Mouse (Mus musculus): ENCODE results near the gene Dusp13. TPM values are rescaled to one million over a fixed set of nuclear protein-coding genes. Genes with fewer than 3 reads are reported as not detected.

The Dusp13 gene
- total RNA-seq, 1 experiment from 2014 or later, result not detected

GRCm38 (mm10) chr14:21747436-21748141 lies 3.4 kb downstream of the Dusp13 start:
- DNase-seq, result no peak

GRCm38 (mm10) chr14:21746846-21747245 lies 4.1 kb downstream of the Dusp13 start:
- no peak for DNase-seq

- DNase-seq, result no peak
Measured at GRCm38 (mm10) chr14:21746251-21746650, 4.7 kb downstream of the Dusp13 start.

GRCm38 (mm10) chr14:21745149-21745548 lies 5.8 kb downstream of the Dusp13 start:
- no peak for DNase-seq

GRCm38 (mm10) chr14:21744169-21744568 lies 6.8 kb downstream of the Dusp13 start:
- no peak for DNase-seq

GRCm38 (mm10) chr14:21742441-21742840 lies 8.5 kb downstream of the Dusp13 start:
- DNase-seq, result no peak

GRCm38 (mm10) chr14:21741786-21742185 lies 9.2 kb downstream of the Dusp13 start:
- DNase-seq, result peak; percentile 90

GRCm38 (mm10) chr14:21741314-21741713 lies 9.7 kb downstream of the Dusp13 start:
- no peak for DNase-seq

GRCm38 (mm10) chr14:21740345-21740744 lies 10.6 kb downstream of the Dusp13 start:
- DNase-seq, result no peak

GRCm38 (mm10) chr14:21733131-21733905 lies 17.7 kb downstream of the Dusp13 start:
- DNase-seq, result no peak

GRCm38 (mm10) chr14:21729936-21730335 lies 21.0 kb downstream of the Dusp13 start:
- DNase-seq, result no peak

GRCm38 (mm10) chr14:21729031-21729732 lies 21.8 kb downstream of the Dusp13 start:
- DNase-seq, result no peak

- DNase-seq, result no peak
Measured at GRCm38 (mm10) chr14:21722021-21722698, 28.8 kb downstream of the Dusp13 start.

GRCm38 (mm10) chr14:21720430-21721205 lies 30.4 kb downstream of the Dusp13 start:
- no peak for DNase-seq

- DNase-seq, result no peak
Measured at GRCm38 (mm10) chr14:21719646-21720383, 31.2 kb downstream of the Dusp13 start.

- no peak for DNase-seq
Measured at GRCm38 (mm10) chr14:21714486-21714885, 36.5 kb downstream of the Dusp13 start, which contains the start of gene Dupd1. Gene Dupd1 (minus strand): TSS chr14:21714576.

- no peak for DNase-seq
Measured at GRCm38 (mm10) chr14:21711231-21711630, 39.8 kb downstream of the Dusp13 start.

GRCm38 (mm10) chr14:21709545-21709944 lies 41.4 kb downstream of the Dusp13 start:
- peak; percentile 71 for DNase-seq

GRCm38 (mm10) chr14:21706759-21707571 lies 44.0 kb downstream of the Dusp13 start:
- DNase-seq, result peak; percentile 55

GRCm38 (mm10) chr14:21705462-21705861 lies 45.5 kb downstream of the Dusp13 start:
- no peak for DNase-seq

All from adrenal gland, postnatal 14 days (tissue).